Mouse (Mus musculus) thymus, adult 2 months (tissue): Measurements from ENCODE around the gene Nhsl1.

Experiments used
- CTCF ChIP-seq: fragments of 200-500 bp; IDR thresholded peaks from 2 replicates; pipeline ENCODE4 v1.5.1; 2012; ENCODE audit warnings: mild to moderate bottlenecking, control low read depth, low read length, moderate library complexity, borderline replicate concordance; ENCODE audit not compliant: control insufficient read depth, poor library complexity, insufficient read depth; ENCODE audit errors: extremely low read depth
- POLR2A ChIP-seq: fragments of 200-500 bp; IDR thresholded peaks from 2 replicates; pipeline ENCODE4 v1.6.1; 2012; ENCODE audit warnings: mild to moderate bottlenecking, low read length, control low read depth, moderate library complexity; ENCODE audit not compliant: control insufficient read depth, poor library complexity, insufficient read depth; ENCODE audit errors: extremely low read depth

DNA sequence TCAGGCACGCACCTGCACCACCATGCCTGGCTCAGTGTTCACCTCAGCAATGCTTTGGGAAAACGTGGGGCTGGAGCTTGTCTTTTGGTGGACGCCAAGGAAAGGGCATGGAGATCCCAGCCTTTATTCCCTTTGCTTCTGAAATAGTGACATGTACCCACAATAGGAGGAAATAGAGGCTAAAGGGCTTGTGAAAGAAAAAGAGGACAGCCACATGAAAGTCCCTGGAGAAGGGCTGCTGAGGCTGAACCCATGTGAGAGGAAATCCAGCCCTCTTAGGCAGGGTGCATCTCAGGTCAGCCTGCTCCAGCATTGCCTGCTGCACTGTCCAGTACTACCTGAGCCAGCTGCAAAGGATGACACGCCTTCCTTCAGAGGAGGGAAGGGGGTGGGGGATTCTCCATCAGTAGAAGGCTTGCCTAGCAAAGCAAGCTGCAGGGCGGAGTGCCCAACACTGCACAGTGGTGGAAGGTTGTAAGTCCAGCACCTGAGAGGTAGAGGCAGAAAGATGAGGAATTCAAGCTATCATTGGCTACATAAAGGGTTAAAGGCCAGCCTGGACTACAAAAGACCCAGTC lies 9.6 kb downstream of the Nhsl1 start:
- no peak for TF ChIP-seq CTCF
- TF ChIP-seq POLR2A = no peak
